Mouse (Mus musculus) stomach, embryonic 14.5 days (tissue): ENCODE measurements around the gene Scpep1. TPM values are rescaled to one million over a fixed set of nuclear protein-coding genes. Genes with fewer than 3 reads are reported as not detected.

Experiments
- ATAC-seq: fragments of 200-750 bp; cut with Nextera tagmentation; 2 replicates; pipeline ENCODE4 v1.8.0; 2017; ENCODE audit warnings: low read depth, moderate TSS enrichment; ENCODE audit not compliant: insufficient number of reproducible peaks, insufficient read depth, low FRiP score
- H3K27ac ChIP-seq: fragments of 300-500 bp; sonication (generic); 2 replicates; pipeline ENCODE4 v1.5.1; 2014; ENCODE audit warnings: mild to moderate bottlenecking, low read length, moderate library complexity, mixed read lengths
- H3K27me3 ChIP-seq: fragments of 300-500 bp; sonication (generic); 2 replicates; pipeline ENCODE4 v1.6.1; 2014; ENCODE audit warnings: low read length, control low read depth, mixed read lengths; ENCODE audit not compliant: control insufficient read depth, insufficient read depth
- H3K36me3 ChIP-seq: fragments of 300-500 bp; sonication (generic); 2 replicates; pipeline ENCODE4 v1.6.1; 2014; ENCODE audit warnings: mild to moderate bottlenecking, control low read depth, low read length, moderate library complexity, mixed read lengths; ENCODE audit not compliant: control insufficient read depth, insufficient read depth
- H3K4me1 ChIP-seq: fragments of 300-500 bp; sonication (generic); 2 replicates; pipeline ENCODE4 v1.6.1; 2014; ENCODE audit warnings: low read length, control low read depth, mixed read lengths; ENCODE audit not compliant: control insufficient read depth, insufficient read depth
- H3K4me2 ChIP-seq: fragments of 300-500 bp; sonication (generic); replicated peaks from 2 replicates; pipeline ENCODE4 v1.6.1; 2014; ENCODE audit warnings: low read depth, low read length, control low read depth
- H3K4me3 ChIP-seq: fragments of 300-500 bp; sonication (generic); 2 replicates; pipeline ENCODE4 v1.5.1; 2014; ENCODE audit warnings: low read depth, low read length, control low read depth
- H3K9ac ChIP-seq: fragments of 300-500 bp; sonication (generic); replicated peaks from 2 replicates; pipeline ENCODE4 v1.6.1; 2014; ENCODE audit warnings: low read depth, mild to moderate bottlenecking, control low read depth, low read length, moderate library complexity, mixed read lengths
- H3K9me3 ChIP-seq: fragments of 300-500 bp; sonication (generic); 2 replicates; pipeline ENCODE4 v1.6.1; 2016; ENCODE audit warnings: low read depth, low read length, control low read depth; ENCODE audit not compliant: control insufficient read depth
- WGBS: fragments of 180-500 bp; shearing (Covaris S2); extraction: QIAGEN DNeasy Blood & Tissue Kit; methylation state at CpG from one replicate; pipeline ENCODE4 v1.1.7; 2014; 5-methylcytosine and 5-hydroxymethylcytosine counted together
- polyA plus RNA-seq: library from polyadenylated mRNA; unstranded; fragments of >200 nt; fragmentation: Nextera tagmentation; extraction: Ambion mirVana; gene quantifications from 2 replicates; pipeline ENCODE4 v1.2.1, GENCODE M21; 2014

Gene Scpep1
- 73.5 and 78.3 TPM in 2 replicates for polyA plus RNA-seq

DNA sequence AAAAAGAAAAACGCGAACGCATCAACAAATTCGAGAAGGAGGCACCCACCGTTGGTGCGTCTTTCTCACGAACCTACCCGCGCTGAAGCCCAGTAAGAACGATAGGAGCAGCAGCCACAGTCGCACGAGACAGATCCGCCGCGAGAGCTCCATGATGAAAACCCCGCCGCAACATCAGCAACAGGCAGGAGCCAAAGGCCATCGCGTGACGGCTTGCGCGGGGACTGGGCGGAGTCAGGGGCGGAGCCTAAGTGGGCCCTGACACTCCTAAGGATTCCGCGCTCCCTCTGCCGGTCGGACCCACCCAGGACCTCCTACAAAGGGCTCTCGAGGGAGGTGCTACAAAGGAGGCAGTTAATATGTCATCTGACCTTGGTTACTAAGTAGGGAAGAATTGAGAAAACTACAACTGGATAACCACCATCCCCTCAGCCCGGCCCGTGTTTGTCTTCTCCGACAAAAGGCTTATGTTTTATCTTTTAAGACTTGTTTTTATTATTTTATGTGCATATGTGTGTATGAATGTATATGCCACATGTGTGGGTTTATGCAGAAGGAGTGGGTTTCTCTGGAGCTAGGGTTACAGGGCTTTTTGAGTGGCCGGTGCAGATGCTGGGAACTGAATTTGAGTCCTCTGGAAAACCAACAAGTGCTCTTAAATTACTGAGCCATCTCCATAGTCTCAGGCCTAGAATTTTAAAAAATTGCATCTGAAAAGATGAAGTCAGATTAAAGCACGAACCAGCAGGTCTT is at the start of gene Scpep1:
TSS of gene Scpep1 (minus strand) at position 249 of the 753 bp plus-strand sequence.
- WGBS: 4% methylated on average over 34 of the region's 34 CpGs
- peak; percentile 96 for ATAC-seq
- H3K9ac ChIP-seq: peak within 1 kb of the TSS; percentile 58
- H3K36me3 ChIP-seq: no peaks in the 10 kb centered on the region
- peaks cover 2% of the 10 kb centered on the region; the same call in 1 of the 2 replicates for H3K4me1 ChIP-seq
- H3K9me3 ChIP-seq: no peaks in the 10 kb centered on the region
- no peaks in the 10 kb centered on the region for H3K27me3 ChIP-seq
- no peak within 1 kb of the TSS for H3K27ac ChIP-seq
- H3K4me2 ChIP-seq: peak within 1 kb of the TSS; percentile 50
- H3K4me3 ChIP-seq: peak within 1 kb of the TSS; percentile 55

GRCm38 (mm10) chr11:89003726-89004125 is 48.5 kb upstream of the Scpep1 start:
- 64% methylated on average over 4 of the region's 4 CpGs for WGBS
- Histone ChIP-seq H3K4me2 (no peak overlapping the region), H3K4me1 (peaks cover 2% of the 10 kb centered on the region; the same call in 1 of the 2 replicates), H3K9me3 (no peaks in the 10 kb centered on the region), H3K27ac (no peak overlapping the region), H3K27me3 (no peaks in the 10 kb centered on the region), H3K36me3 (peaks cover 3% of the 10 kb centered on the region; the same call in 1 of the 2 replicates), H3K9ac (no peak overlapping the region), H3K4me3 (no peak overlapping the region)
- no peak for ATAC-seq

GRCm38 (mm10) chr11:89003078-89003477 is 47.8 kb upstream of the Scpep1 start:
- peak overlapping the region; percentile 15; the same call in 1 of the 2 replicates for H3K4me2 ChIP-seq
- ATAC-seq: no peak
- H3K4me3 ChIP-seq: no peak overlapping the region
- peaks cover 2% of the 10 kb centered on the region; the same call in 1 of the 2 replicates for H3K4me1 ChIP-seq
- no peaks in the 10 kb centered on the region for H3K9me3 ChIP-seq
- 30% methylated on average over 6 of the region's 6 CpGs for WGBS
- no peaks in the 10 kb centered on the region for H3K27me3 ChIP-seq
- H3K27ac ChIP-seq: no peak overlapping the region
- peaks cover 3% of the 10 kb centered on the region; the same call in 1 of the 2 replicates for H3K36me3 ChIP-seq
- no peak overlapping the region for H3K9ac ChIP-seq

GRCm38 (mm10) chr11:89002621-89003020 is 47.4 kb upstream of the Scpep1 start:
- ATAC-seq: no peak
- Histone ChIP-seq H3K27ac (no peak overlapping the region), H3K9ac (no peak overlapping the region), H3K9me3 (no peaks in the 10 kb centered on the region), H3K4me3 (no peak overlapping the region), H3K4me2 (peak overlapping the region; percentile 15; the same call in 1 of the 2 replicates), H3K36me3 (peaks cover 3% of the 10 kb centered on the region; the same call in 1 of the 2 replicates), H3K4me1 (peaks cover 2% of the 10 kb centered on the region; the same call in 1 of the 2 replicates), H3K27me3 (no peaks in the 10 kb centered on the region)
- WGBS: 65% methylated on average over 5 of the region's 5 CpGs

- 89% methylated on average over 5 of the region's 5 CpGs for WGBS
- Histone ChIP-seq H3K4me1 (peaks cover 2% of the 10 kb centered on the region; the same call in 1 of the 2 replicates), H3K36me3 (peaks cover 3% of the 10 kb centered on the region; the same call in 1 of the 2 replicates), H3K27ac (no peak overlapping the region), H3K4me2 (0 out of 2 replicates have a peak overlapping the region, but pooled peaks have one; percentile 15), H3K27me3 (no peaks in the 10 kb centered on the region), H3K9ac (no peak overlapping the region), H3K4me3 (no peak overlapping the region), H3K9me3 (no peaks in the 10 kb centered on the region)
- no peak for ATAC-seq
These were observed 46.8 kb upstream of the Scpep1 start for GRCm38 (mm10) chr11:89002068-89002467.

DNA sequence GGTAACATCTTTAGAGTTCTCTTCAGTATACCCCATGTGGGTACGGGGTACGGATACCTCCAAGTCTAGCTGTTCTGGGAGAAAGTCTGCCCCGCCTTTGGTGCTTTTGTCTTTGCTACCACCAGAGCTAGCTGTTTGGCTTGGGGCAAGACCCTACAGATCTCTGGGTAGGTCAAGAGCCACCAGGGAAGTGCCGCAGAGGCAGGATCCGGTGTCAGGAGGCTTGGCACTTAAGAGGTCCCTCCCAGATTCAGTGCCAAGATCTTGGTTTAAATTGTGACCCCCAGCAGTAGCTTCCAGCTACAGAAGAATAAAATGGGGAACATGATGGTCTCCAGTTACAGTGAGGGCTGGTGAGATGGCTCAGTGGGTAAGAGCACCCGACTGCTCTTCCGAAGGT is 46.3 kb upstream of the Scpep1 start:
- H3K9me3 ChIP-seq: no peaks in the 10 kb centered on the region
- 91% methylated on average over 7 of the region's 7 CpGs for WGBS
- H3K4me3 ChIP-seq: no peak overlapping the region
- peaks cover 3% of the 10 kb centered on the region; the same call in 1 of the 2 replicates for H3K36me3 ChIP-seq
- H3K27ac ChIP-seq: no peak overlapping the region
- H3K4me2 ChIP-seq: no peak overlapping the region
- no peak for ATAC-seq
- no peaks in the 10 kb centered on the region for H3K27me3 ChIP-seq
- peaks cover 2% of the 10 kb centered on the region; the same call in 1 of the 2 replicates for H3K4me1 ChIP-seq
- no peak overlapping the region for H3K9ac ChIP-seq

DNA sequence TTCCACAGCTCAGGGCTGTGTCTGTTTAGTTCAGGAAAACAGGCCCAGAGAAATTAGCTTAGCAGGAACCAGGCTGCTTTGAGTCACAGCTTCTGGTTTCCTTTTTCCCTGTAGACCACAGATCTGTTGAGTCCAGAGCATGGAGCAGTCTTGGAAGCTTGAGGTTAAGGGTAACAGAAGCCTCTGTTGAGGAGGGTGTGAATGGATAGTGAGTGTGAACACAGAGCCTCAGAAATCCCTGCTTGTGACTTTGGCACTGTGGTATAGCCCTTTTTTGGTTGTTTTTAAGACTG is 45.2 kb upstream of the Scpep1 start:
- Histone ChIP-seq H3K4me2 (peak overlapping the region; percentile 66), H3K4me1 (peaks cover 2% of the 10 kb centered on the region; the same call in 1 of the 2 replicates), H3K9me3 (no peaks in the 10 kb centered on the region), H3K27me3 (no peaks in the 10 kb centered on the region), H3K4me3 (peak overlapping the region; percentile 63), H3K36me3 (peaks cover 3% of the 10 kb centered on the region; the same call in 1 of the 2 replicates), H3K9ac (0 out of 2 replicates have a peak overlapping the region, but pooled peaks have one; percentile 64), H3K27ac (no peak overlapping the region)
- no peak for ATAC-seq

- Histone ChIP-seq H3K4me3 (peak overlapping the region; percentile 63), H3K4me2 (peak overlapping the region; percentile 66), H3K9ac (peak overlapping the region; percentile 64), H3K4me1 (peaks cover 2% of the 10 kb centered on the region; the same call in 1 of the 2 replicates), H3K27ac (peak overlapping the region; percentile 58; the same call in 1 of the 2 replicates), H3K9me3 (no peaks in the 10 kb centered on the region), H3K27me3 (no peaks in the 10 kb centered on the region), H3K36me3 (no peaks in the 10 kb centered on the region)
- WGBS: 23% methylated on average over 33 of the region's 33 CpGs
- no peak for ATAC-seq
These were observed 44.7 kb upstream of the Scpep1 start for GRCm38 (mm10) chr11:88999723-89000526.
